Mouse (Mus musculus) monocyte, adult 5-6 weeks (primary cell): Measurements from ENCODE around the gene Gkn2. TPM values are rescaled to one million over a fixed set of nuclear protein-coding genes. Genes with fewer than 3 reads are reported as not detected.
A peak's percentile ranks its signal among the peaks of the same experiment; 100 is the strongest.

ENCODE experiments used
- ATAC-seq: fragments of 153-309, 156-312 bp; replicated peaks from 2 replicates; pipeline ENCODE4 v1.8.0; 2017; ENCODE audit warnings: mild to moderate bottlenecking; ENCODE audit not compliant: low TSS enrichment, insufficient number of reproducible peaks, severe bottlenecking, poor library complexity, low FRiP score
- total RNA-seq: library from RNA; stranded (forward); fragments of 200-1000, 200-491, 200-594 nt; gene quantifications from 3 replicates; pipeline ENCODE4 v1.2.3, GENCODE M21; 2017

Gene Gkn2
- total RNA-seq, 1 experiment from 2014 or later = not detected

- ATAC-seq = no peak
These were observed 20.5 kb downstream of the Gkn2 start for GRCm38 (mm10) chr6:87393466-87394205.

GRCm38 (mm10) chr6:87394783-87395182 is 21.6 kb downstream of the Gkn2 start:
- ATAC-seq = no peak

GRCm38 (mm10) chr6:87399137-87399536 is 26.0 kb downstream of the Gkn2 start:
- peak; percentile 82 for ATAC-seq

GRCm38 (mm10) chr6:87399886-87400566 is 26.9 kb downstream of the Gkn2 start:
- no peak for ATAC-seq

GRCm38 (mm10) chr6:87401456-87401855 is 28.3 kb downstream of the Gkn2 start:
- no peak for ATAC-seq

- no peak for ATAC-seq
These were observed 38.9 kb downstream of the Gkn2 start for GRCm38 (mm10) chr6:87412011-87412410.

GRCm38 (mm10) chr6:87422304-87422703 is 49.1 kb downstream of the Gkn2 start:
- no peak for ATAC-seq

- no peak for ATAC-seq
These were observed 51.1 kb downstream of the Gkn2 start for GRCm38 (mm10) chr6:87424037-87424816.

- no peak for ATAC-seq
These were observed 53.8 kb downstream of the Gkn2 start for GRCm38 (mm10) chr6:87426954-87427353.

- no peak for ATAC-seq
These were observed 54.5 kb downstream of the Gkn2 start for GRCm38 (mm10) chr6:87427616-87428015.

GRCm38 (mm10) chr6:87428487-87429044 is 55.4 kb downstream of the Gkn2 start, which contains the start of gene Bmp10:
TSS of gene Bmp10 (plus strand) at chr6:87428994.
- ATAC-seq = no peak

Other genes starting within 250 kb of the Gkn2 start
- gene Antxr1, start 37.5 kb upstream of the Gkn2 start, total RNA-seq = 0.43 TPM in 1 of 3 replicates, not detected in the others
- gene Gkn1, start 22.4 kb upstream of the Gkn2 start, total RNA-seq = not detected in 3 replicates
- not detected in 3 replicates for gene Gkn3, start 15.6 kb downstream of the Gkn2 start, total RNA-seq
- not detected in 3 replicates for gene Bmp10, start 55.6 kb downstream of the Gkn2 start, total RNA-seq
- gene Arhgap25, start 159.9 kb downstream of the Gkn2 start, total RNA-seq = 138 to 220 TPM (median 146 TPM) in 3 replicates
- 0.67 to 2.8 TPM (median 1.9 TPM) in 3 replicates for gene Prokr1, start 217.4 kb downstream of the Gkn2 start, total RNA-seq